In the genomic region with DNA sequence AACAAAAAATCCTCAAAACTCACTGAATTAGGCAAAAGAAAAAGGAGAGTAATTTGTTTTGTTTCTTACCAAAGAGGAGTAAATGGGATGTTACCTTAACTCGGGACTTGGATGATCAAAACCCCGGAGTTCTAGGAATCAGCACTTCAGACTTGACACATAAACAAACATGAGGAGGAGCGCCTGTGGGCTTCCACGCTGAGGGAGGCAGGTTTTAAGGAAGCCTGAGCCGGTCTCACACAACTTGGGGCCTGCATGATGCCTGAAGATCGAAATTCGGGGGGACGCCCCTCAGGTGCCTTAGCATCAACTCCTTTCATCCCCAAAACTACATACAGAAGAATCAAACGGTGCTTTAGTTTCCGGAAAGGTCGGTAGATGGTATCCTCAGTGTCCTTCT, we compare ENCODE assay signal across 8 mouse cellular contexts.
A peak's percentile ranks its signal among the peaks of the same experiment; 100 is the strongest.
DNase-seq lines count a peak whose midpoint lies in the region; ATAC-seq and TF ChIP-seq lines count a peak whose summit lies in the region.

No protein-coding gene starts in this region.

- 13% methylated on average over 11 of the region's 11 CpGs for WGBS in heart, embryonic 10.5 days
- WGBS in heart, adult 2 months: 38% methylated on average over 11 of the region's 11 CpGs
- WGBS in hindbrain, embryonic 15.5 days: 14% methylated on average over 11 of the region's 11 CpGs
- 17% methylated on average over 11 of the region's 11 CpGs for WGBS in midbrain, embryonic 11.5 days

- TF ChIP-seq CTCF in heart, adult 2 months (IDR thresholded peaks at IDR 0.05): no peak
- no peak for TF ChIP-seq CTCF in bone marrow macrophage, adult 2 months (IDR thresholded peaks at IDR 0.05; ENCODE audit: low read depth, low read length)

- no peaks in the 10 kb centered on the region for H3K36me3 ChIP-seq in heart, embryonic 10.5 days
- no peaks in the 10 kb centered on the region; the same call in 1 of the 2 replicates for H3K36me3 ChIP-seq in heart, adult 2 months (ENCODE audit: control insufficient read depth, insufficient read depth, low read length)
- no peaks in the 10 kb centered on the region for H3K36me3 ChIP-seq in hindbrain, embryonic 15.5 days
- H3K36me3 ChIP-seq in midbrain, embryonic 11.5 days (ENCODE audit: control insufficient read depth, insufficient read depth, low read length): no peaks in the 10 kb centered on the region

- H3K79me2 ChIP-seq in heart, adult 2 months (replicated peaks; ENCODE audit: control insufficient read depth, insufficient read depth, low read length): peaks cover 2% of the 10 kb centered on the region; the same call in 1 of the 2 replicates

- H3K4me3 ChIP-seq in heart, embryonic 10.5 days: peak overlapping the region; percentile 62
- H3K4me3 ChIP-seq in heart, adult 2 months: no peak overlapping the region
- H3K4me3 ChIP-seq in bone marrow macrophage, adult 2 months (ENCODE audit: insufficient read depth, low read length): peak overlapping the region; percentile 58; the same call in 1 of the 2 replicates
- peak overlapping the region; percentile 51 for H3K4me3 ChIP-seq in hindbrain, embryonic 15.5 days
- peak overlapping the region; percentile 38 for H3K4me3 ChIP-seq in midbrain, embryonic 11.5 days (ENCODE audit: low read depth, low read length)

- no peak overlapping the region for H3K9ac ChIP-seq in heart, adult 2 months (ENCODE audit: low read depth, low read length)
- H3K9ac ChIP-seq in hindbrain, embryonic 15.5 days: peak overlapping the region; percentile 60
- peak overlapping the region; percentile 55; the same call in 1 of the 2 replicates for H3K9ac ChIP-seq in midbrain, embryonic 11.5 days (ENCODE audit: low read length)

- TF ChIP-seq EP300 in heart, adult 2 months (IDR thresholded peaks at IDR 0.05; ENCODE audit: insufficient read depth, low read depth, low read length): no peak

- H3K27me3 ChIP-seq in heart, embryonic 10.5 days (ENCODE audit: insufficient read depth, poor library complexity, severe bottlenecking): no peaks in the 10 kb centered on the region
- no peaks in the 10 kb centered on the region for H3K27me3 ChIP-seq in heart, adult 2 months (ENCODE audit: control insufficient read depth, insufficient read depth, low read length)
- H3K27me3 ChIP-seq in hindbrain, embryonic 15.5 days: no peaks in the 10 kb centered on the region
- H3K27me3 ChIP-seq in midbrain, embryonic 11.5 days (ENCODE audit: control insufficient read depth, insufficient read depth, low read length): no peaks in the 10 kb centered on the region

- H3K4me2 ChIP-seq in hindbrain, embryonic 15.5 days: peak overlapping the region; percentile 82
- peak overlapping the region; percentile 73 for H3K4me2 ChIP-seq in midbrain, embryonic 11.5 days

- ATAC-seq in hindbrain, embryonic 15.5 days (ENCODE audit: low FRiP score, low read depth): no peak
- ATAC-seq in midbrain, embryonic 11.5 days (ENCODE audit: low FRiP score): no peak

- H3K4me1 ChIP-seq in heart, embryonic 10.5 days: peaks cover 34% of the 10 kb centered on the region
- H3K4me1 ChIP-seq in heart, adult 2 months (ENCODE audit: control insufficient read depth, insufficient read depth, low read length): peaks cover 1% of the 10 kb centered on the region; the same call in 1 of the 2 replicates
- H3K4me1 ChIP-seq in bone marrow macrophage, adult 2 months (ENCODE audit: control insufficient read depth, insufficient read depth, low read length): peaks cover 6% of the 10 kb centered on the region; the same call in 1 of the 2 replicates
- H3K4me1 ChIP-seq in hindbrain, embryonic 15.5 days (replicated peaks): peaks cover 42% of the 10 kb centered on the region
- peaks cover 10% of the 10 kb centered on the region; the same call in 1 of the 2 replicates for H3K4me1 ChIP-seq in midbrain, embryonic 11.5 days (ENCODE audit: control insufficient read depth, insufficient read depth, low read length)

- H3K27ac ChIP-seq in heart, embryonic 10.5 days: peak overlapping the region; percentile 84; the same call in 1 of the 2 replicates
- no peak overlapping the region for H3K27ac ChIP-seq in heart, adult 2 months
- no peak overlapping the region for H3K27ac ChIP-seq in bone marrow macrophage, adult 2 months (ENCODE audit: insufficient read depth, low read depth, low read length)
- H3K27ac ChIP-seq in hindbrain, embryonic 15.5 days (replicated peaks): peak overlapping the region; percentile 87
- no peak overlapping the region for H3K27ac ChIP-seq in midbrain, embryonic 11.5 days (ENCODE audit: low read depth, low read length)

- no peaks in the 10 kb centered on the region for H3K9me3 ChIP-seq in heart, embryonic 10.5 days
- H3K9me3 ChIP-seq in hindbrain, embryonic 15.5 days: no peaks in the 10 kb centered on the region
- H3K9me3 ChIP-seq in midbrain, embryonic 11.5 days (ENCODE audit: control insufficient read depth, low read length): no peaks in the 10 kb centered on the region

- intact Hi-C loops in heart, adult 2 months (cut with DNase I): no loop called here

- no peak for TF ChIP-seq POLR2A in heart, adult 2 months (IDR thresholded peaks at IDR 0.05; ENCODE audit: insufficient read depth, low read depth, low read length)
- TF ChIP-seq POLR2A in bone marrow macrophage, adult 2 months (IDR thresholded peaks at IDR 0.05; ENCODE audit: borderline replicate concordance, low read depth, low read length): no peak

- no peak for DNase-seq in heart, embryonic 10.5 days (ENCODE audit: low spot score)
- DNase-seq in heart, adult 2 months: no peak
- no peak for DNase-seq in midbrain, embryonic 11.5 days (ENCODE audit: low spot score, missing footprints)
- DNase-seq in urinary bladder, postnatal 14 days (ENCODE audit: low spot score): no peak
- no peak for DNase-seq in frontal cortex, postnatal 36 days (ENCODE audit: low spot score in 2 of 2)
- DNase-seq in cerebellum, postnatal 4 days (ENCODE audit: low spot score in 2 of 2): no peak

Comparison
In these comparisons a context has a peak if more than half of its experiments do, and no peak if none do; other contexts are left out.
1. H3K27ac ChIP-seq: peak in heart, embryonic 10.5 days (single experiment) and hindbrain, embryonic 15.5 days (single experiment); none in heart, adult 2 months (single experiment), bone marrow macrophage, adult 2 months (single experiment) and midbrain, embryonic 11.5 days (single experiment).